Mouse (Mus musculus) left cerebral cortex, adult 9 months (tissue): ENCODE data around the gene F2rl2.

Experiments
- DNase-seq, 2 experiments: peaks; one replicate each; pipeline ENCODE4 v3.0.0; 2022; ENCODE audit warnings: low spot score in 2 of 2

The F2rl2 gene

GRCm38 (mm10) chr13:95697874-95698273, 1.2 kb downstream of the F2rl2 start:
- no peak for DNase-seq

- DNase-seq, result no peak
Observed at GRCm38 (mm10) chr13:95703376-95703775, 6.7 kb downstream of the F2rl2 start.

DNA sequence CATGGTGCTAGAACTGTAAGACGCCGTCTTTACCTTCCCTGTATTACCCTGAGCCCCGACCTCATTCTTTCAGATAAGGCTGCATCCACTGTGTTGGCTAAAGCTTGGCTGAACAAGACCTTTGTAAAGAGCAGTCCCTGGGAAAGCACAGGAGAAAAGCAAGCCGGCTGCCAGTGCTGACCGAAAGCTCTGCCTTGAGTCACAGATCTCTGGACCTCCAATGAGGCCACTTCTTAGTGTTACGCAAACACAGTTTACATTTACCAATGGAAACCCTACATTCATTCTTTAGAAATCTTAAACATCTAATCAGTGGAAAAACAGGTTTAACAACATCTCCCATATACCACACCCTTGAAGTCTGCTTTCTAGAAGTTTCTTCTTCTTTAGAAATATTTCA, 8.9 kb downstream of the F2rl2 start:
- DNase-seq, result no peak

DNA sequence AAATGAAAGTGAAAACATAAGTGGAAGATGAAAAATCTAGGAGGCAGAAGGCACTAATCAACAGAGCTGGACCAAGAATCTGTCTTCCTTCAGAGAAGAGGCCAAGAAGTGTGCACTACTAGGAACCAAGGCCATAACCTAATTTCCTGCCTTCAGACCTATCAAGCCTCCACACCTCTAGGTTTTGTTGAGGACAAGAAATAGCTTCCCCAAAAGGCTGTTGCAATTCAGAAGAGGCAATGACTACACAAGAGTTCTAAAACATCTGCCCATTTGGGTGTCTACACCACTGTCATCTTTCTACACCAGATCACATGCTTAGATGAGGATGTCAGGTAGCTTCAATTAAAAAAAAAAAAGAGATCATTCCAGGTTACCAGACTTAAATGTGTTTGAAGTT, 15.4 kb downstream of the F2rl2 start:
- no peak for DNase-seq

GRCm38 (mm10) chr13:95712570-95713268, 16.1 kb downstream of the F2rl2 start:
- no peak for DNase-seq

GRCm38 (mm10) chr13:95714271-95714975, 17.8 kb downstream of the F2rl2 start:
- no peak for DNase-seq

- DNase-seq, result no peak
Observed at GRCm38 (mm10) chr13:95715356-95715755, 18.7 kb downstream of the F2rl2 start.

DNA sequence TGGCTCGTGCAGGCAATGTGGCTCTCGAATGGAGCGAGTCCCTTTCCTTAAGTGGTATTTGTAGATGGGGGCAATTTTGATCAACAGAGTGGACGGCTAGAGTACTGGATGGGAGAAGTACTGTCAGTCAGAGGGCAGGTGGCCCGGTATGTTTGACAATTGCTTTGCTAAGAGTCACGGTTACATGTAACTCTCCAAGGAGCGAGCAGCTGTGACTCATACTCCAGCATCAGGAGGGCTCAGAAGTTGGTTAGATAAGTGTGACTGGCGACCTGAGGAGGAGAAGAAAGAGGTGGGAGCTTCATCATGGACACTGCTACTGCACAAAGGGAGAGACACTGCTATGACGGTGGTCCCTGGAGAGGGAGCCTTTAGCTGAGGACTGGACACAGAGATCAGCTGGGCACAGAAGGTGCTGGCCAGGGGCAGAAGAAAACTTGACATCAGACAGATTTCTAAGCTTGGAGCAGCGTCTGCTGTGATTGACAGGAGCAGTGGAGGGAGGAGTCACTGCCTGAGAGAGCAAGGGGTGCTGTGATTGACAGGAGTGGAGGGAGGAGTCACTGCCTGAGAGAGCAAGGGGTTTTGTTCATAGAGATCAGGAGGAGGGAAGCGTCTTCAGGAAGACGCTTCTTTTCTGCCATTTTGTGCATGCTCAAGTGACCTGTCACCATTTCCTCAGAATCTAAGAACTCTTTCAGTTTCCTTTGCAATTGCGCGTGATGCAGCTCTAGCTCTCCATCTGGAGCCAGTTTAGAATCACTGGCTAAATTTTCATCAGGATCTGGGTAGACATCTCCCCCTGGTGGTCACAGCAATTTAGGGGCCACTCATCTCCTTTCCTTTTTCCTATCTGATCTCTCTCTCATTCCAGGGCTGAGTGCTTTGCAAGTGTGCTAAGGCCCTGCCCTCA, 22.9 kb downstream of the F2rl2 start:
- peak; percentile 25 to 83 for DNase-seq

DNA sequence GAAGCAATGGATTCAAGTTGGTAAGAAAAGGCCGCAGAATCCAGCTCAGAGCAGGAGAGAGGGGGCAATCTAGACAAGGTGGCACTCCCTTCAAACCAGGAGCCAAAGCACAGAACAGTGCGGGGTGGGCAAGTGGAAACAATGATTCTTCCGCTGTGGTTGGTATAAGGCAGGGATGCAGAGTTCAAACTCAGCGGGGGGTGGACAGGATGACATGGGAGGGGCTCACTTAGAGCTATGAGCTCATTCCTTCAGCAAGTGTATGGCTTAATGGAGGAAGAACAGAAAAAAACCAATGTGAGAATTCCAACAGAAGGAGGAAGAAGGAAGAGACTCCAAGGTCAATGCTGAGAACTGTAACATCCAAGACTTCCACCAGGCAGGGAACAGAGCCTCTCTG, 33.8 kb downstream of the F2rl2 start:
- DNase-seq, result no peak

DNA sequence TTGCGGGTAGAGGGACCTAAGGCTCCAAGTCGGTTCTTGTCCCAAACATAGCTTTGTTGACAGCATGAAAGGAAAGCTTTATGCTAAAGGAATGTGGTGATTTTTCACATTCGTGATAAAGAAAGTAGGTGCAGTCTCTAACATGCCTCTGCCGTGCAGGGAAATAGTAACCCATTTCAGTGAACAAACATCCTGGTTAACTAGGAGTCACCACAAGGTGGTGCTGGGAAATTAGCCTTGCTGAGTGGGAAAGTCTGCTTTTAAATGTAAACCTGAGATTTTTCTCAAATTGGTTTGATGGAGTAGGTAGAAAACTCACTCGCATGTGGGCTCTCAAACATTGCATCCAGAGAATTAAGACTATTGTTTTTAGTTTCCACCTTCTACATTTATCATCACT, 43.0 kb downstream of the F2rl2 start:
- peak in 1 of 2 experiments; percentile 53 for DNase-seq

GRCm38 (mm10) chr13:95741813-95742689, 45.4 kb downstream of the F2rl2 start:
- DNase-seq, result no peak

- DNase-seq, result no peak
Observed at GRCm38 (mm10) chr13:95742881-95743466, 46.3 kb downstream of the F2rl2 start.

DNA sequence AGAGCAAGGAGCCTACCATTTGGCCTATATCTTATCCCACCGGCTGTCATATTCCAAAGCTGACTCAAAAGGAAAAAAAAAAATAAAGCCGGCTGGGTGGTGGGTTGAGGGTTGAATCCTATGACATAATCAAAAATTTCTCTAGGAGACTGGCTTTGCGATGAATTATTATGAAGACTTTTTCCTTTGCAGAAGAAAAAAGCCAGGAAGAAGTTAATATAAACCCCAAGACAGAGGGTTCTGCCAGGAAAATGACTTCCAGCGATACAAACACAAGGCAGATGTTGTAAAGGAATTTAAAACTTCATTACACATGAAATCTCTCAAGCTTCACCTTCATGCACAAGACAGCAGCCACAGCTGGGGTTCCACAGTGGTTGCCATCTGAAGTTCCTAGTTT, 48.8 kb downstream of the F2rl2 start:
- DNase-seq, result no peak

GRCm38 (mm10) chr13:95746509-95746908, 49.9 kb downstream of the F2rl2 start:
- peak in 1 of 2 experiments; percentile 17 for DNase-seq

- DNase-seq, result no peak
Observed at GRCm38 (mm10) chr13:95747101-95747500, 50.4 kb downstream of the F2rl2 start.

GRCm38 (mm10) chr13:95747541-95747940, 50.9 kb downstream of the F2rl2 start:
- no peak for DNase-seq
